In genomic region chr9:64926201-64926991, GRCm38 (mm10) we compare ENCODE assay signal across 8 mouse cellular contexts. TPM values are rescaled to one million over a fixed set of nuclear protein-coding genes. Genes with fewer than 3 reads are reported as not detected.
DNase-seq lines count a peak whose midpoint lies in the region; ATAC-seq lines count a peak whose summit lies in the region.
"Had no signal": no experiment of that assay in that cellular context is flagged by ENCODE, and none has a peak within 500 bp of the region (broad histone marks: within the 10 kb centered on the region; RNA-seq: fewer than 3 reads in every experiment).

No protein-coding gene starts in this region.

- H3K9me3 ChIP-seq in heart, embryonic 13.5 days = no peaks in the 10 kb centered on the region
- H3K9me3 ChIP-seq in hindbrain, embryonic 14.5 days (ENCODE audit: control insufficient read depth, low read length) = no peaks in the 10 kb centered on the region
- H3K9me3 ChIP-seq: neural tube, embryonic 13.5 days had no signal

- peak overlapping the region; percentile 84 for H3K27ac ChIP-seq in heart, embryonic 13.5 days (replicated peaks)
- no peak overlapping the region for H3K27ac ChIP-seq in hindbrain, embryonic 14.5 days
- H3K27ac ChIP-seq: neural tube, embryonic 13.5 days had no signal

- H3K4me2 ChIP-seq in heart, embryonic 13.5 days = no peak overlapping the region
- H3K4me2 ChIP-seq in hindbrain, embryonic 14.5 days (replicated peaks) = no peak overlapping the region
- H3K4me2 ChIP-seq: neural tube, embryonic 13.5 days had no signal

- peaks cover 4% of the 10 kb centered on the region; the same call in 1 of the 2 replicates for H3K36me3 ChIP-seq in heart, embryonic 13.5 days
- H3K36me3 ChIP-seq in hindbrain, embryonic 14.5 days (replicated peaks; ENCODE audit: control insufficient read depth, insufficient read depth) = no peaks in the 10 kb centered on the region

- WGBS in heart, embryonic 13.5 days = 52% methylated on average over 8 of the region's 8 CpGs
- 68% methylated on average over 8 of the region's 8 CpGs for WGBS in hindbrain, embryonic 14.5 days

- H3K4me3 ChIP-seq in heart, embryonic 13.5 days = no peak overlapping the region
- no peak overlapping the region for H3K4me3 ChIP-seq in hindbrain, embryonic 14.5 days (replicated peaks; ENCODE audit: low read length)
- H3K4me3 ChIP-seq: neural tube, embryonic 13.5 days had no signal

- no peaks in the 10 kb centered on the region for H3K27me3 ChIP-seq in heart, embryonic 13.5 days (replicated peaks)
- no peaks in the 10 kb centered on the region for H3K27me3 ChIP-seq in hindbrain, embryonic 14.5 days (ENCODE audit: control insufficient read depth, insufficient read depth, low read length)
- H3K27me3 ChIP-seq: neural tube, embryonic 13.5 days had no signal

- ATAC-seq in heart, embryonic 13.5 days (ENCODE audit: extremely low read depth, insufficient number of reproducible peaks, low FRiP score, low TSS enrichment) = no peak
- no peak for ATAC-seq in hindbrain, embryonic 14.5 days (ENCODE audit: low FRiP score)

- peak; percentile 60 for DNase-seq in testis, postnatal 10 days (ENCODE audit: low spot score)
- no peak for DNase-seq in testis, postnatal 14 days (ENCODE audit: low spot score)
- peak; percentile 73 for DNase-seq in cerebellum, adult 9-11 months
- peak; percentile 78 to 89 for DNase-seq in left cerebral cortex, adult 9 months (ENCODE audit: low spot score in 2 of 2)
- peak; percentile 80 to 81 for DNase-seq in right cerebral cortex, postnatal 36 days (ENCODE audit: low spot score in 2 of 2)
- DNase-seq in hindbrain, embryonic 14.5 days (ENCODE audit: low spot score) = no peak

- H3K9ac ChIP-seq in heart, embryonic 13.5 days = no peak overlapping the region
- H3K9ac ChIP-seq in hindbrain, embryonic 14.5 days = no peak overlapping the region
- H3K9ac ChIP-seq: neural tube, embryonic 13.5 days had no signal

- H3K4me1 ChIP-seq in heart, embryonic 13.5 days = peaks cover 32% of the 10 kb centered on the region
- no peaks in the 10 kb centered on the region for H3K4me1 ChIP-seq in hindbrain, embryonic 14.5 days (replicated peaks; ENCODE audit: control insufficient read depth, insufficient read depth, low read length)
- H3K4me1 ChIP-seq: neural tube, embryonic 13.5 days had no signal

RNA-seq across cellular contexts. Expression of gene Slc24a1, which starts 25.0 kb away (rescaled TPM):
- polyA plus RNA-seq in heart, embryonic 13.5 days (2015; fragmentation: Nextera tagmentation; extraction: Ambion mirVana) = 0.04 and 0.05 TPM in 2 replicates
- polyA plus RNA-seq in hindbrain, embryonic 14.5 days (2014; fragmentation: Nextera tagmentation; extraction: Ambion mirVana) = 0.08 and 0.13 TPM in 2 replicates

RNA-seq across cellular contexts. Expression of gene Ints14, which starts 34.3 kb away (rescaled TPM):
- polyA plus RNA-seq in heart, embryonic 13.5 days (2015; fragmentation: Nextera tagmentation; extraction: Ambion mirVana) = 40.1 and 40.7 TPM in 2 replicates
- 37.6 and 39.1 TPM in 2 replicates for polyA plus RNA-seq in hindbrain, embryonic 14.5 days (2014; fragmentation: Nextera tagmentation; extraction: Ambion mirVana)

Comparison
In these comparisons a context has a peak if more than half of its experiments do, and no peak if none do; other contexts are left out.
1. DNase-seq: peak in testis, postnatal 10 days (single experiment), cerebellum, adult 9-11 months (single experiment), left cerebral cortex, adult 9 months (2 of 2) and right cerebral cortex, postnatal 36 days (2 of 2); none in testis, postnatal 14 days (single experiment) and hindbrain, embryonic 14.5 days (single experiment).